Mouse (Mus musculus) heart, embryonic 16.5 days (tissue): ENCODE data around the gene Dhx36. TPM values are rescaled to one million over a fixed set of nuclear protein-coding genes. Genes with fewer than 3 reads are reported as not detected.

Experiments used
- ATAC-seq: fragments of 200-750 bp; cut with Nextera tagmentation; replicated peaks from 2 replicates; pipeline ENCODE4 v1.8.0; 2017; ENCODE audit warnings: moderate number of reproducible peaks; ENCODE audit not compliant: insufficient read depth, low FRiP score; ENCODE audit errors: extremely low read depth
- H3K27ac ChIP-seq: fragments of 300-500 bp; sonication (generic); 2 replicates; pipeline ENCODE4 v1.5.1; 2014; ENCODE audit warnings: mild to moderate bottlenecking, low read length, control low read depth, moderate library complexity
- H3K27me3 ChIP-seq: fragments of 300-500 bp; sonication (generic); 2 replicates; pipeline ENCODE4 v1.6.1; 2014; ENCODE audit warnings: low read length, mixed read lengths; ENCODE audit not compliant: control insufficient read depth, insufficient read depth
- H3K36me3 ChIP-seq: fragments of 300-500 bp; sonication (generic); 2 replicates; pipeline ENCODE4 v1.6.1; 2014; ENCODE audit not compliant: control insufficient read depth, insufficient read depth
- H3K4me1 ChIP-seq: fragments of 300-500 bp; sonication (generic); 2 replicates; pipeline ENCODE4 v1.6.1; 2014; ENCODE audit warnings: low read length, mixed read lengths; ENCODE audit not compliant: control insufficient read depth, insufficient read depth
- H3K4me2 ChIP-seq: fragments of 300-500 bp; sonication (generic); 2 replicates; pipeline ENCODE4 v1.6.1; 2014; ENCODE audit warnings: low read depth, mild to moderate bottlenecking, control low read depth, low read length
- H3K4me3 ChIP-seq: fragments of 300-500 bp; sonication (generic); 2 replicates; pipeline ENCODE4 v1.5.1; 2014; ENCODE audit warnings: mild to moderate bottlenecking, control low read depth, low read length
- H3K9ac ChIP-seq: fragments of 300-500 bp; sonication (generic); 2 replicates; pipeline ENCODE4 v1.6.1; 2014; ENCODE audit warnings: low read length, control low read depth
- H3K9me3 ChIP-seq: fragments of 300-500 bp; sonication (generic); replicated peaks from 2 replicates; pipeline ENCODE4 v1.6.1; 2016; ENCODE audit warnings: low read length; ENCODE audit not compliant: control insufficient read depth
- WGBS: fragments of 180-500 bp; shearing (Covaris S2); extraction: QIAGEN DNeasy Blood & Tissue Kit; methylation state at CpG from one replicate; pipeline ENCODE4 v1.1.7; 2014; 5-methylcytosine and 5-hydroxymethylcytosine counted together
- polyA plus RNA-seq: library from polyadenylated mRNA; unstranded; fragments of >200 nt; fragmentation: Nextera tagmentation; extraction: Ambion mirVana; gene quantifications from 2 replicates; pipeline ENCODE4 v1.2.1, GENCODE M21; 2015

The Dhx36 gene
- polyA plus RNA-seq, result 15.1 and 16.5 TPM in 2 replicates

DNA sequence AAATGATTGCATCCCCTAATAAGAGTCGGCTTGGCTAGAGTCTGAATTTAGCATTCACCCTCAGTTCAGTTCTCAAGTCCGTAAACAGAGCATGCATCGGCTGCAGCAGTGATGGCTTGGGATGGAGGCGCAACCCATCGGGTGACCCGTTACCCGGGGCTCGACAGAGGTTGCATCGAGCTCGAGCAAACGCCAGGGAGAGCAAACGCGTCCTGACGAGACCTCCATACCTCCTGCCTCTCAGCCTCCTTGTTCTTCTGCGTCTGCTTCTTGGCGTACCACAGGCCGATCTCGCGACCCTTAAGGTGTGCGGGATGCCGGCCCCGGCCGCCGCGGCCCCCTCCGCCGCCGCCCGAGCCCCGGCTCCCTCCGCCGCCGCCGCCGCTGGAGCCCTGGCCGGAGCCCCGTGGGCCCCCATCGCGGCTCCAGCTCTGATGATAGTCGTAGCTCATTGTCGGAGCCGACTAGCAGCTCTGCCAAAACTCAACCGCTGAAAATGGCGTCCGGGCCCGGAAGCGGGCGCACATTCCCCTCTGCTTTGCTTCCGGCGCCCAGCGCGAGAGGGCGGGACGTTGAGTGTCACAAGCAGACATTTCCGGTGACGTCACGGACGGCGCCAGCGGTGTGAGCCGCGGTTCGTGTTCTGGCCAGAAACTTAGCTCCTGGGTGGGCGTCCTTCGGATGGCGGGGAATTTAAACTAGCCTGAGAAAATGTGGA, at the start of gene Dhx36:
TSS of gene Dhx36 (minus strand) at position 517 of the 718 bp plus-strand sequence.
- Histone ChIP-seq H3K9me3 (no peaks in the 10 kb centered on the region), H3K27ac (peak within 1 kb of the TSS; percentile 92), H3K27me3 (no peaks in the 10 kb centered on the region), H3K36me3 (no peaks in the 10 kb centered on the region), H3K4me2 (peak within 1 kb of the TSS; percentile 73), H3K9ac (peak within 1 kb of the TSS; percentile 89), H3K4me1 (peaks cover 9% of the 10 kb centered on the region), H3K4me3 (peak within 1 kb of the TSS; percentile 82)
- WGBS, result under 1% methylated on average over 66 of the region's 66 CpGs
- ATAC-seq, result peak; percentile 97

GRCm38 (mm10) chr3:62527593-62527992, 20.8 kb upstream of the Dhx36 start:
- no peaks in the 10 kb centered on the region for H3K9me3 ChIP-seq
- H3K4me2 ChIP-seq, result no peak overlapping the region
- 57% methylated on average over 5 of the region's 5 CpGs for WGBS
- H3K4me3 ChIP-seq, result no peak overlapping the region
- H3K27me3 ChIP-seq, result no peaks in the 10 kb centered on the region
- no peaks in the 10 kb centered on the region for H3K4me1 ChIP-seq
- no peak overlapping the region for H3K27ac ChIP-seq
- ATAC-seq, result no peak
- no peak overlapping the region for H3K9ac ChIP-seq
- H3K36me3 ChIP-seq, result no peaks in the 10 kb centered on the region

- WGBS, result 38% methylated on average over 4 of the region's 4 CpGs
- Histone ChIP-seq H3K9me3 (no peaks in the 10 kb centered on the region), H3K4me2 (no peak overlapping the region), H3K9ac (no peak overlapping the region), H3K27me3 (no peaks in the 10 kb centered on the region), H3K36me3 (no peaks in the 10 kb centered on the region), H3K4me1 (no peaks in the 10 kb centered on the region), H3K27ac (no peak overlapping the region), H3K4me3 (no peak overlapping the region)
- no peak for ATAC-seq
Measured at GRCm38 (mm10) chr3:62527160-62527559, 20.4 kb upstream of the Dhx36 start.

DNA sequence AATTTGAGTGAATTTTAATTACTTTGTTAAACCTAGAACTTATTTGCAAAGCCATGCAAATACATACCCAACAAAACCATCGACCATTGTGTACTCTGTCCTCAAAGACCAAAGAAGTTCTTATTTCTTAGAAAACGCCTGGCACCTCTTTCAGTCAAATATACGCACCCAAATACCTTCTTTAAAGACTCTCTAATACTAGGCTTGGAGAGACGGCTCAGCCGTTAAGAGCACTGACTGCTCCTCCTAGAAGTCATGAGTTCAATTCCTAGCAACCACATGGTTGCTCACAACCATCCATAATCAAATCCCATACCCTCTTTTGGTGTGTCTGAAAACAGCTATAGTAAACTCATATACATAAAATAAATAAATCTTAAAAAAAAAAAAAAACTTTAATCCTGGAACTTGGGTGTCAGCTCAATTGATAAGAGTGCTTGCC, 423 bp upstream of the Dhx36 start:
- Histone ChIP-seq H3K9ac (peak overlapping the region; percentile 29; the same call in 1 of the 2 replicates), H3K27me3 (no peaks in the 10 kb centered on the region), H3K36me3 (no peaks in the 10 kb centered on the region), H3K9me3 (no peaks in the 10 kb centered on the region), H3K4me1 (peaks cover 9% of the 10 kb centered on the region), H3K4me3 (peak overlapping the region; percentile 82), H3K27ac (no peak overlapping the region), H3K4me2 (peak overlapping the region; percentile 73)
- ATAC-seq, result peak; percentile 28; the same call in 1 of the 2 replicates
- 46% methylated on average over 5 of the region's 5 CpGs for WGBS

DNA sequence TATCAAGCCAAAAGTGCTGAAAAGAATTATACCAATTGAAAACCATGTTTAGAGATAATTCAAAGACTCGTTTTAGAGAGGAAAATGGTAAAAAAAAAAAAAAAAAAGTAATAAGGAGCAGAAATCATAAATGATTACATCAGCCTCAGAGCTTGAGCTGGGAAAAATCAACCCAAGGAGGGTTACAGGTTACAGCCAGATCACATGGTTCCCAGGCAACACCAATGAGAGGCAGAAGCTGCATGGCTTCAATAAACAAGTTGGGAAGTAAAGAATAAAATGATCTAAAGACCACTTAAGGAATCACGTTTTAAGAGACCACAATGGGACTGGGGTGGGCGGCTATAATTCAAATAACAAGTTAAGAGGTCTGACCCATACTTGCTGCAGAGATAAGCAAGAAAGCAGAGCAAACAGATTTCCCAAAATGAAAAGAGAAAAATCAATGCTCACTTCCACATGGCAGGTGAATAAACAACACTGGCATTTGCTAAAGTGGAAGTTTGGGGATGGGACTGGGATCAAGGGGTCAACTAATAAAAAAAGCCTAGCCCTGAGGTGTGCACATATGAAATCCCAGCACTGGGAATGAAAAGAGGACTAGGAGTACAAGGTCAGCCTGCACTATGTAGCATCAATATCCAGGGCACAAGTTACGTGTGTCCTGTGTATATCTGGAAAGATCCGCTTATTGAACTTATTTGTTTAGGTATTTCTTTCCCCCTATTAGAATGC, 1.5 kb downstream of the Dhx36 start:
- no peaks in the 10 kb centered on the region for H3K27me3 ChIP-seq
- ATAC-seq, result no peak
- peak overlapping the region; percentile 73 for H3K4me2 ChIP-seq
- H3K4me1 ChIP-seq, result peaks cover 9% of the 10 kb centered on the region
- no peak overlapping the region for H3K27ac ChIP-seq
- WGBS, result 70% methylated on average over 5 of the region's 5 CpGs
- H3K4me3 ChIP-seq, result peak overlapping the region; percentile 82
- H3K36me3 ChIP-seq, result peaks cover 7% of the 10 kb centered on the region
- H3K9ac ChIP-seq, result no peak overlapping the region
- no peaks in the 10 kb centered on the region for H3K9me3 ChIP-seq

DNA sequence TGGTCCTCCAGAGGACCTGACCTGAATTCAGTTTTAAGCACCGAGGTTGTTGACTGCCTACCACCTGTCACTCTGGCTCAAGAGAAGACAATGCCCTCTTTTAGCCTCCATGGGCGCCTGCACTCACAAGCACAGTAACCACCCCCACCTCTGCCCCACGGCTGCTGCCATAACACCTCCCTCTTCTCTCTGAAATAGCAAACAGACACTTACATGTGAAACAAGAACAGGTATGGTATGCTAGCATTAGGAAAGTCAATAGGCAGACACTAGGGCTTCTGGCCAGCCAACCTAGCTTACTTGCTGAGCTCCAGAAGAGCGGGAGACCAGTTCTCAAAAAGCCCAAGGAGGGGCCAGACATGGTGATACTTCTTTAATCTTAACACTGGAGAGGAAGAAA, 7.5 kb downstream of the Dhx36 start:
- H3K4me3 ChIP-seq, result no peak overlapping the region
- H3K27me3 ChIP-seq, result no peaks in the 10 kb centered on the region
- no peak overlapping the region for H3K4me2 ChIP-seq
- 72% methylated on average over 4 of the region's 4 CpGs for WGBS
- no peaks in the 10 kb centered on the region for H3K9me3 ChIP-seq
- no peak overlapping the region for H3K27ac ChIP-seq
- H3K4me1 ChIP-seq, result no peaks in the 10 kb centered on the region
- no peak for ATAC-seq
- H3K36me3 ChIP-seq, result peaks cover 29% of the 10 kb centered on the region
- no peak overlapping the region for H3K9ac ChIP-seq

DNA sequence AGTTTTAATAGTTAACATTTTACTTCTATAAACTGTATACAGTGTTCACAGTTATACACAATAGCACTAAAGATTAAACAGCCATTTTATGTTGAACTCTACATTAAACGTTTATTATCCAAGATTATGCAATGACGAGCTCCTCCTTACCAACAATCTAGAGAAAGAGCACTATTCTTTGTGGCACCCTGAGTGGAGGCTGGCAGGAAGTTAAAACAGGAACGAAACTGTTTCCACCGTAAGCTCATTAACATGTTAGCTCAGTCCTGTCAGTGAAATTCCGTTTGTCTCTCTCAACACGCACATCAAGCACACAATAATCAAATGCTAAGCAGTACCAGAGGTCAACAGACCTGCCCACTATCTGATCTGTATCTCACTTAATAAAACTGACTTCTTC, 14.2 kb downstream of the Dhx36 start:
- 85% methylated on average over 6 of the region's 6 CpGs for WGBS
- H3K9ac ChIP-seq, result no peak overlapping the region
- no peaks in the 10 kb centered on the region for H3K27me3 ChIP-seq
- H3K4me2 ChIP-seq, result no peak overlapping the region
- no peaks in the 10 kb centered on the region for H3K4me1 ChIP-seq
- no peak for ATAC-seq
- H3K36me3 ChIP-seq, result peaks cover 35% of the 10 kb centered on the region
- no peaks in the 10 kb centered on the region for H3K9me3 ChIP-seq
- no peak overlapping the region for H3K4me3 ChIP-seq
- no peak overlapping the region for H3K27ac ChIP-seq

DNA sequence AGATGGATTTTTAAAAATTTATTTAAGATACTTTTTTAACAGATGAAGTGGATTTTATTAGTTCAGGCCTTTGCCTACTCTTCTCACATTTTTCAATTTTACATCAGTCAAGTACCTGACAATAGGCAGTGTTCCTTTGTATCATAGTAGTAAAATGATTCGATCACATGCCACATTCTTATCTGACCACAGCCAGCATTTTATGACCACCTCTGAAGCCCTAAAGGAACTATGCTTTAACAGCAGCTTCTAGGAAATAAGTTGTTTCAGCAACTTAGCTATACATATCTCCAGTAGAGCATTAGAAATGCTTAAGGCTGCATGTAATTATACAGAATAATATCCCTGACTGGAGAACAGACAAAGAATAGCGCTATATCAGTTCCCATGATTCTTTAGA, 22.5 kb downstream of the Dhx36 start:
- H3K9me3 ChIP-seq, result no peaks in the 10 kb centered on the region
- H3K36me3 ChIP-seq, result peaks cover 22% of the 10 kb centered on the region
- no peak overlapping the region for H3K9ac ChIP-seq
- no peak overlapping the region for H3K27ac ChIP-seq
- 94% methylated on average over 2 of the region's 2 CpGs for WGBS
- no peak for ATAC-seq
- no peaks in the 10 kb centered on the region for H3K27me3 ChIP-seq
- no peak overlapping the region for H3K4me2 ChIP-seq
- H3K4me1 ChIP-seq, result no peaks in the 10 kb centered on the region
- no peak overlapping the region for H3K4me3 ChIP-seq

DNA sequence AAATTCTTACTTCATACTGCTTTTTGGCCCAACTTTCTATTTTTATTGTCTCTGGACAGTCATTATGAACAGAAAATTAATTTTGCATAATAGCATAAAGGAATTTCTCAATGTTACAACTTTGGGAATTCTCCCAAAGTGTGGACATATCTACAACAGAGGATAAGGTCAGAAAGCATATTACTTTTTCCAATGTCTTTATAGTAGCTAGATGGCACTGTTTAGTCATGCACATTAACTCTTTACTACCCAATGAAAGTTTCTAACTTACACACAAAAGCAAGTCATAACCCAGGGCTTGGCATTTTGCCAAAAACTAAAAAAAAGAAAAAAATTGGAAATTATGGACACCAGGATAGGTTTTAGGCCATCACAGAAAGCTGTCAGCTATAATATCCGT, 36.6 kb downstream of the Dhx36 start:
- no peak overlapping the region for H3K9ac ChIP-seq
- no peak overlapping the region for H3K4me2 ChIP-seq
- H3K27me3 ChIP-seq, result no peaks in the 10 kb centered on the region
- H3K4me3 ChIP-seq, result no peak overlapping the region
- H3K4me1 ChIP-seq, result no peaks in the 10 kb centered on the region
- no peak for ATAC-seq
- H3K27ac ChIP-seq, result no peak overlapping the region
- no peaks in the 10 kb centered on the region for H3K9me3 ChIP-seq
- peaks cover 56% of the 10 kb centered on the region for H3K36me3 ChIP-seq
- 82% methylated on average over 1 of the region's 1 CpGs for WGBS
